Mouse (Mus musculus): ENCODE measurements around the gene Tom1l2. TPM values are rescaled to one million over a fixed set of nuclear protein-coding genes. Genes with fewer than 3 reads are reported as not detected.

The Tom1l2 gene
- total and polyA plus RNA-seq, 2 experiments from 2014 or later, result 44.3 to 80.8 TPM

DNA sequence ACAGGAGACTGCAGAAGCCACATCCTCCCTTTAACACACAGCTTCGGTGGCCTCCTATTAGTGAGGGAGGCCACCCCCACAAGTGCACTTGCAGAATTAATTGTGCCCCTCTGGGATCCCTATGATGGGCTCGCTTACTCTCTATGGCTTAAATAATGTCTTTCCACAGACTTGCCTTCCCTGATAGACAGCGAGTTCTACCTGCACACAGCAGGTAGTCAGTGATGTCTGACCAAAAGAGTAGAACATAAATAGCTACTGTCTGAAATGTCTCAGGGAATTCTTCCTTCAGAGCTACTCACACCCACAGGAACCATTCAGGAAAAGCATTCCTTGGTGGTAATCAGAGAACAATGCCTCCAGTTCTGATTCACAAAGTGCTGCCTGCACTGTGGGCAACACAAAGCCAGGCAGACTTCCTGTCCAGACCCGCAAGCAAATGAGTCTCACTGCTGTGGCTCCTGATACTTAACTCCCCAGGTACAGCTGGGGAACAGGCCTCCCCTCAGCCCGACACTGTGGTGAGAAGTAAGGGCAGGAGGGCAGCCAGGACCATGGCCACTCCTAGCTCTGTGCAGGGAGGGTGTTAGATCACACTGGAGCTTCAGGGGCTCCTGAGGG, 51.0 kb downstream of the Tom1l2 start:
- Histone ChIP-seq H3K4me1 (ENCODE audit: insufficient read depth) (peaks cover 5% of the 10 kb centered on the region; the same call in 1 of the 2 replicates), H3K36me3 (ENCODE audit: insufficient read depth) (no peaks in the 10 kb centered on the region), H3K4me2 (ENCODE audit: low read depth) (no peak overlapping the region), H3K27ac (ENCODE audit: low read depth, low read length) (peak overlapping the region; percentile 48; the same call in 1 of the 2 replicates), H3K27me3 (ENCODE audit: insufficient read depth, low read length) (no peaks in the 10 kb centered on the region), H3K9me3 (ENCODE audit: low read length) (no peaks in the 10 kb centered on the region), H3K9ac (0 out of 2 replicates have a peak overlapping the region, but pooled peaks have one; percentile 6), H3K4me3 (ENCODE audit: low read depth, low read length) (no peak overlapping the region)
- DNase-seq (no peak), ATAC-seq (no peak)
- no peak for TF ChIP-seq CTCF (IDR thresholded peaks at IDR 0.05; ENCODE audit: low read depth)
- WGBS, result 16% methylated on average over 5 of the region's 5 CpGs

DNA sequence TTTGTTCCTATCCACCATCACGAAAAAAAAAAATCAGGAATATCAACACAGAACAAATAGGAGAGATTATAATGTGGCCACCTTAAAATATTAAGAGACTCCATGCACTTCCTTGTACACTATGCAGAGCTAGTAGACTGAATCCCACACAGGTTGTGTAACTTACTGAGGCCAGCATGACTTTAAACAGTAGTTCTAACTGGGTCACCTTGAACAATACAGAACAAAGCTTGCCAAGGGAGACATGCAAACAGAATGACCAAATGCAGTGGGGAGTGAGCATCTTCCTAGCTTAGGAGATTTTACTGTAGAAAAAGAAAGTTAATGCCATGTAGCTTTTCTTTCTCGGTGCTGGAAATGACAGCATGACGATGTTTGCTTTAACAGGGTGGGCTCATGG, 52.4 kb downstream of the Tom1l2 start:
- no peak overlapping the region for H3K27ac ChIP-seq (ENCODE audit: low read depth, low read length)
- DNase-seq, result no peak
- WGBS, result 68% methylated on average over 3 of the region's 3 CpGs

DNA sequence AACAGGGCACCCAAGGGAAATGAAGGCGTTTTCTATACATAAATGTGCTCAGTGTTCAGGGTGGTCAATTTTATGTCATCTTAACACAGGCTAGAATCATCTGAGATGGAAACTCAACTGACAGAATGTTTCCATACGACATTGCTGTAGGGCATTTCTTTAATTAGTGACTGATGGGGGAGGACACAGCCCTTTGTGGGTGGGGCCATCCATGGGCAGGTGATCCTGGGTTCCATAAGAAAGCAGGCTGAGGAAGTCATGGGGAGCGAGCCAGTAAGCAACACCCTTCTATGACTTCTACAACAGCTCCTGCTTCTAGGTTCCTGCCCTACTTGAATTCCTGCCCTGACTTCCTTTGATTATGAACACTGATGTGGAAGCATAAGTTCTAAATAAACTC, 54.9 kb downstream of the Tom1l2 start:
- no peaks in the 10 kb centered on the region for H3K36me3 ChIP-seq (ENCODE audit: insufficient read depth)
- H3K9ac ChIP-seq, result no peak overlapping the region
- 0 out of 2 replicates have a peak, but pooled peaks cover 10% of the 10 kb centered on the region for H3K4me1 ChIP-seq (ENCODE audit: insufficient read depth)
- WGBS, result 78% methylated on average over 3 of the region's 3 CpGs
- no peak for ATAC-seq
- no peak for TF ChIP-seq CTCF (IDR thresholded peaks at IDR 0.05; ENCODE audit: low read depth)
- no peak overlapping the region for H3K4me2 ChIP-seq (ENCODE audit: low read depth)
- H3K27me3 ChIP-seq (ENCODE audit: insufficient read depth, low read length), result no peaks in the 10 kb centered on the region
- H3K9me3 ChIP-seq (ENCODE audit: low read length), result no peaks in the 10 kb centered on the region
- H3K4me3 ChIP-seq (ENCODE audit: low read depth, low read length), result no peak overlapping the region
- no peak overlapping the region for H3K27ac ChIP-seq (ENCODE audit: low read depth, low read length)
- no peak for DNase-seq

More for the DNA sequence above, 52.4 kb downstream of the Tom1l2 start:
- Histone ChIP-seq H3K9me3 (ENCODE audit: low read length) (no peaks in the 10 kb centered on the region), H3K4me2 (ENCODE audit: low read depth) (no peak overlapping the region), H3K36me3 (ENCODE audit: insufficient read depth) (no peaks in the 10 kb centered on the region), H3K9ac (no peak overlapping the region), H3K4me1 (ENCODE audit: insufficient read depth) (peaks cover 3% of the 10 kb centered on the region; the same call in 1 of the 2 replicates), H3K4me3 (ENCODE audit: low read depth, low read length) (no peak overlapping the region), H3K27me3 (ENCODE audit: insufficient read depth, low read length) (no peaks in the 10 kb centered on the region)
- TF ChIP-seq CTCF (IDR thresholded peaks at IDR 0.05; ENCODE audit: low read depth), result no peak
- ATAC-seq, result no peak

DNA sequence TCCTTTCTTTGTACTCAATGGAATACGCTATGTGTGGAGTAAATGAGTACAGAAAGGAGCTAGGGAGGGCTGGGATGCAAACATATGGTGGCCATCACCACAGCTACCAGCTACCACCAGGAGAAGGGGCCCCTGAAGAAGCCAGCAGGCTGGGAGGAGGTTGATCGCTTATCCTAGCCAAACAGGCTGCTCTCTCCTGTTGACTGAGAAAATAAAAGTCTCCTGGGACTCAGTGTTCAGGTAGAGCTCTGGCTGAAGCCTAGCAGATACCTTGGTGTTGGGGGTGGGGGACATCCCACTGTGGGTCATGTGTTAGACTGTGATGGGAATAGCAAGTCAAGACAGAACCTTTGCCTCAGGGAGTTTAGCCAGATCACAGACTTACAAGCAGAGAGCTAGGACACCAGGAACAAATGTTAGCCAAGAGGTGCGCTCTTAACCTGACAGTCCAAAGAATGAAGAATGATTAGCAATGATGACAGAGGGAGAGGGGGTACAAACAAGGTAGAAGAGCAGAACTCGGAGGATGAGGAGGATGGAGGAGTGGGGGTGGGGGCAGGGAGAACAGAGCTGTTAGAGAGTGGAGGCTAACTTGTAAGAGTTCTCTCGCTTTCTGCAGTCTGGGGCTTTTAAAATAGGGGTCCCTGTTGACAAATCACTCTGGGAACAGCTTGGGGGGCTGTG, 57.9 kb downstream of the Tom1l2 start:
- Histone ChIP-seq H3K4me2 (ENCODE audit: low read depth) (no peak overlapping the region), H3K36me3 (ENCODE audit: insufficient read depth) (no peaks in the 10 kb centered on the region), H3K4me3 (ENCODE audit: low read depth, low read length) (no peak overlapping the region), H3K9me3 (ENCODE audit: low read length) (no peaks in the 10 kb centered on the region), H3K9ac (no peak overlapping the region), H3K27ac (ENCODE audit: low read depth, low read length) (peak overlapping the region; percentile 74), H3K4me1 (ENCODE audit: insufficient read depth) (0 out of 2 replicates have a peak, but pooled peaks cover 10% of the 10 kb centered on the region), H3K27me3 (ENCODE audit: insufficient read depth, low read length) (no peaks in the 10 kb centered on the region)
- no peak for TF ChIP-seq CTCF (IDR thresholded peaks at IDR 0.05; ENCODE audit: low read depth)
- ATAC-seq, result peak; percentile 34
- 36% methylated on average over 5 of the region's 5 CpGs for WGBS
- DNase-seq, result no peak

DNA sequence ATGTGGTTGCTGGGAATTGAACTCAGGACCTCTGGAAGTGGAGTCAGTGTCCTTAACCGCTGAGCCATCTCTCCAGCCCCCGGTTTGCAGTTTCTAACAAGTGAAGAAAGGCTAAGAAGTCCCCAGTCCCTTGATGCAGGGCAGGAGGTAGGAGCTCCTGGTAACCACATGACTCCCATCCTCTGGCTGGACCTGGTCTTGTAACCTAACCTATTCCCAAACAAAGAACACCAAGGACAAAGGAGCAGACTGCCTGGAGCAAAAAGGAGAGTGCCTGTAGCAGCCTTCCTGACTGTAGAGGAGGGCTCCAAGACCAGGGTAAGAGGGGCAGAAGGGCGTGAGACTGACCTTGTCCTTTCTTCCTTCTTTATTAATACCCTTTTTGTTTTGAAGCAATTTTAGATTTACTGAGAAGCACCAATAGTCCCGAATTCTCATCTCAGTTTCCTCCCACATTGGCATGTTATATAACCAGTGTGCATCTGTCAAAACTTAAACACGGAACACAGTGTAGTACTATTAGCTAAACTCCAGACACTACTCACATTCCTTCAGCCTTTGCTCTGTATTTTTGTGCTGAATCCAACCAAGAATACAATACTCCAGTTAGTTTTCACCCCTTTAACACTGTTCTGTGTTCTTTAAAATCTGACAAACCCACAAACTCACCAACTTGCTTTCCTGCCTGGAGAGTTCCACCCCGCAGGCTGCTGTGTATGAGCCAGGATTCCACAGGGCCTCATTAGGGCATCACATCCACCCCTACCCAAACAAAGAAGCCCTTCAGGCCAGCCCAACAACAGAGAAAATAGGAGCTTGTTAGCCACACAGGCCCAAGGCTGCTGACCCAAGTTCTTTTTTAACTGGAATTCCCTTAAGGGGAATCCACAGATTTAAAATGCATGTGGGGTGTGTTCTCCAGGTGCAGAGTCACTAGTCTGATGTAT, 58.7 kb downstream of the Tom1l2 start:
- Histone ChIP-seq H3K9me3 (ENCODE audit: low read length) (no peaks in the 10 kb centered on the region), H3K9ac (no peak overlapping the region), H3K36me3 (ENCODE audit: insufficient read depth) (no peaks in the 10 kb centered on the region), H3K4me3 (ENCODE audit: low read depth, low read length) (no peak overlapping the region), H3K4me2 (ENCODE audit: low read depth) (no peak overlapping the region), H3K27ac (ENCODE audit: low read depth, low read length) (peak overlapping the region; percentile 74), H3K27me3 (ENCODE audit: insufficient read depth, low read length) (no peaks in the 10 kb centered on the region), H3K4me1 (ENCODE audit: insufficient read depth) (0 out of 2 replicates have a peak, but pooled peaks cover 10% of the 10 kb centered on the region)
- DNase-seq (peak; percentile 57), ATAC-seq (peak; percentile 86)
- TF ChIP-seq CTCF (IDR thresholded peaks at IDR 0.05; ENCODE audit: low read depth), result no peak
- WGBS, result 28% methylated on average over 6 of the region's 6 CpGs

DNA sequence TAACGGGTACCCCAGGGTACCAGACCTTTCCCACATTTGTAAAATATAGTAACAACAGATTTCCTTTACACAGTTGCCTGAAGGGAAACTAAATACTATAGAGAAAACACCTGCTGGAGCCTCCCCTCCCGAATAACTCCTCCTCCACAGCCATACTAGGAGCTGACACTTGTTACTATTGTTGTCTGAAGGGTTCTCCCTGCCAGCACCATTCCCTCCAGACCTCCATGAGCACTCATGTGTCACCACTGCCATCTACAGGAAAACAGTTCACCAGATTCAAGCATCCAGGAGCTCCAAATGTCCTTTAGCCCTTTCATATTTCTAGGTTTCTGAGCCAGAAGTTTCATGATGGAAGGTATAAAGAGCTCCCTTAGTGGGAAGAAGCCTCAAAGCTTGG, 60.0 kb downstream of the Tom1l2 start:
- Histone ChIP-seq H3K4me3 (ENCODE audit: low read depth, low read length) (no peak overlapping the region), H3K9me3 (ENCODE audit: low read length) (no peaks in the 10 kb centered on the region), H3K4me1 (ENCODE audit: insufficient read depth) (0 out of 2 replicates have a peak, but pooled peaks cover 10% of the 10 kb centered on the region), H3K4me2 (ENCODE audit: low read depth) (no peak overlapping the region), H3K36me3 (ENCODE audit: insufficient read depth) (no peaks in the 10 kb centered on the region), H3K27me3 (ENCODE audit: insufficient read depth, low read length) (no peaks in the 10 kb centered on the region), H3K27ac (ENCODE audit: low read depth, low read length) (peak overlapping the region; percentile 64), H3K9ac (no peak overlapping the region)
- DNase-seq (peak; percentile 85), ATAC-seq (peak; percentile 81)
- 14% methylated on average over 2 of the region's 2 CpGs for WGBS
- TF ChIP-seq CTCF (IDR thresholded peaks at IDR 0.05; ENCODE audit: low read depth), result peak; percentile 88

Data from forebrain, postnatal 0 days (tissue).